ENCODE assay signal across 19 mouse cellular contexts in genomic region chr15:87606702-87607101, GRCm38 (mm10).
"Had no signal": no experiment of that assay in that cellular context is flagged by ENCODE, and none has a peak within 500 bp of the region (broad histone marks: within the 10 kb centered on the region; RNA-seq: fewer than 3 reads in every experiment).

No protein-coding gene starts in this region.

- H3K36me3 ChIP-seq: limb, embryonic 12.5 days; limb, embryonic 15.5 days; neural tube, embryonic 13.5 days had no signal

- ATAC-seq: intestine, embryonic 16.5 days; liver, postnatal 0 days; lung, postnatal 0 days had no signal

- H3K27me3 ChIP-seq: limb, embryonic 12.5 days; neural tube, embryonic 13.5 days had no signal

- H3K27ac ChIP-seq: kidney, postnatal 0 days; limb, embryonic 12.5 days; limb, embryonic 15.5 days; liver, embryonic 14.5 days; macrophage; neural tube, embryonic 13.5 days had no signal

- H3K4me2 ChIP-seq: limb, embryonic 12.5 days; limb, embryonic 15.5 days; liver, embryonic 11.5 days; lung, embryonic 14.5 days; neural tube, embryonic 13.5 days had no signal

- H3K4me1 ChIP-seq: limb, embryonic 12.5 days; limb, embryonic 15.5 days had no signal

- DNase-seq: kidney, adult 2 months; kidney, postnatal 25 days; layer of hippocampus, adult 9-11 months; liver, postnatal 0 days; lung, embryonic 14.5 days; midbrain, embryonic 14.5 days; retina, postnatal 1 day; thymus, adult 18-20 months; thymus, postnatal 4 days had no signal

- H3K9me3 ChIP-seq: limb, embryonic 12.5 days; limb, embryonic 15.5 days; neural tube, embryonic 13.5 days had no signal

- H3K9ac ChIP-seq: limb, embryonic 12.5 days; limb, embryonic 15.5 days; liver, embryonic 14.5 days; liver, postnatal 0 days; lung, embryonic 14.5 days; neural tube, embryonic 13.5 days had no signal

- H3K4me3 ChIP-seq: limb, embryonic 12.5 days; limb, embryonic 15.5 days; myocyte; neural tube, embryonic 13.5 days had no signal
